Mouse (Mus musculus): ENCODE measurements at regions not wholly inside any gene's neighbourhood (a gene's known extent, or its start where the extent isn't known, plus 50 kb on each side); places are given as distances from the start of the nearest gene placed in this dataset.
A peak's percentile ranks its signal among the peaks of the same experiment; 100 is the strongest.

- no peak for DNase-seq (ENCODE audit: low spot score in 2 of 2)
These were observed 99.4 kb upstream of the Gpr12 start for GRCm38 (mm10) chr5:146684429-146684828.

GRCm38 (mm10) chr5:146683554-146683953 lies 98.5 kb upstream of the Gpr12 start:
- no peak for DNase-seq (ENCODE audit: low spot score in 2 of 2)

- DNase-seq (ENCODE audit: low spot score in 2 of 2), result no peak
These were observed 97.9 kb upstream of the Gpr12 start for GRCm38 (mm10) chr5:146682893-146683292.

GRCm38 (mm10) chr5:146681512-146681911 lies 96.5 kb upstream of the Gpr12 start:
- DNase-seq (ENCODE audit: low spot score in 2 of 2), result peak in 1 of 2 experiments; percentile 17

GRCm38 (mm10) chr5:146679198-146679681 lies 94.2 kb upstream of the Gpr12 start:
- DNase-seq (ENCODE audit: low spot score in 2 of 2), result no peak

- no peak for DNase-seq (ENCODE audit: low spot score in 2 of 2)
These were observed 93.7 kb upstream of the Gpr12 start for GRCm38 (mm10) chr5:146678775-146679170.

GRCm38 (mm10) chr5:146678049-146678774 lies 93.2 kb upstream of the Gpr12 start:
- DNase-seq (ENCODE audit: low spot score in 2 of 2), result no peak

- DNase-seq (ENCODE audit: low spot score in 2 of 2), result no peak
These were observed 92.1 kb upstream of the Gpr12 start for GRCm38 (mm10) chr5:146677151-146677515.

GRCm38 (mm10) chr5:146676470-146677150 lies 91.6 kb upstream of the Gpr12 start:
- DNase-seq (ENCODE audit: low spot score in 2 of 2), result peak; percentile 51 to 61

GRCm38 (mm10) chr5:146675887-146676277 lies 90.8 kb upstream of the Gpr12 start:
- no peak for DNase-seq (ENCODE audit: low spot score in 2 of 2)

GRCm38 (mm10) chr5:146675006-146675886 lies 90.2 kb upstream of the Gpr12 start:
- peak; percentile 30 to 40 for DNase-seq (ENCODE audit: low spot score in 2 of 2)

- no peak for DNase-seq (ENCODE audit: low spot score in 2 of 2)
These were observed 76.7 kb upstream of the Gpr12 start for GRCm38 (mm10) chr5:146661751-146662150.

- DNase-seq (ENCODE audit: low spot score in 2 of 2), result no peak
These were observed 72.2 kb upstream of the Gpr12 start for GRCm38 (mm10) chr5:146657228-146657627.

- DNase-seq (ENCODE audit: low spot score in 2 of 2), result no peak
These were observed 70.4 kb upstream of the Gpr12 start for GRCm38 (mm10) chr5:146655394-146655793.

- DNase-seq (ENCODE audit: low spot score in 2 of 2), result no peak
These were observed 68.8 kb upstream of the Gpr12 start for GRCm38 (mm10) chr5:146653686-146654450.

GRCm38 (mm10) chr5:146652874-146653273 lies 67.8 kb upstream of the Gpr12 start:
- no peak for DNase-seq (ENCODE audit: low spot score in 2 of 2)

GRCm38 (mm10) chr5:146648519-146649060 lies 63.6 kb upstream of the Gpr12 start:
- no peak for DNase-seq (ENCODE audit: low spot score in 2 of 2)

- no peak for DNase-seq (ENCODE audit: low spot score in 2 of 2)
These were observed 62.8 kb upstream of the Gpr12 start for GRCm38 (mm10) chr5:146647628-146648380.

- no peak for DNase-seq (ENCODE audit: low spot score in 2 of 2)
These were observed 59.5 kb upstream of the Gpr12 start for GRCm38 (mm10) chr5:146644499-146644898.

- no peak for DNase-seq (ENCODE audit: low spot score in 2 of 2)
These were observed 56.9 kb upstream of the Gpr12 start for GRCm38 (mm10) chr5:146641931-146642330.

Measured in gastrocnemius, adult 8-10 months (tissue).